Mouse (Mus musculus): Measurements from ENCODE around the gene Zfp280b.
"Not testable (repeated sequence)": the region's sequence is repeated elsewhere in the genome, so short reads cannot be mapped to it uniquely, and the experiment has no call there.

Gene Zfp280b

GRCm38 (mm10) chr10:76030496-76030895, 2.0 kb upstream of the Zfp280b start:
- DNase-seq (ENCODE audit: low spot score) = no peak

DNA sequence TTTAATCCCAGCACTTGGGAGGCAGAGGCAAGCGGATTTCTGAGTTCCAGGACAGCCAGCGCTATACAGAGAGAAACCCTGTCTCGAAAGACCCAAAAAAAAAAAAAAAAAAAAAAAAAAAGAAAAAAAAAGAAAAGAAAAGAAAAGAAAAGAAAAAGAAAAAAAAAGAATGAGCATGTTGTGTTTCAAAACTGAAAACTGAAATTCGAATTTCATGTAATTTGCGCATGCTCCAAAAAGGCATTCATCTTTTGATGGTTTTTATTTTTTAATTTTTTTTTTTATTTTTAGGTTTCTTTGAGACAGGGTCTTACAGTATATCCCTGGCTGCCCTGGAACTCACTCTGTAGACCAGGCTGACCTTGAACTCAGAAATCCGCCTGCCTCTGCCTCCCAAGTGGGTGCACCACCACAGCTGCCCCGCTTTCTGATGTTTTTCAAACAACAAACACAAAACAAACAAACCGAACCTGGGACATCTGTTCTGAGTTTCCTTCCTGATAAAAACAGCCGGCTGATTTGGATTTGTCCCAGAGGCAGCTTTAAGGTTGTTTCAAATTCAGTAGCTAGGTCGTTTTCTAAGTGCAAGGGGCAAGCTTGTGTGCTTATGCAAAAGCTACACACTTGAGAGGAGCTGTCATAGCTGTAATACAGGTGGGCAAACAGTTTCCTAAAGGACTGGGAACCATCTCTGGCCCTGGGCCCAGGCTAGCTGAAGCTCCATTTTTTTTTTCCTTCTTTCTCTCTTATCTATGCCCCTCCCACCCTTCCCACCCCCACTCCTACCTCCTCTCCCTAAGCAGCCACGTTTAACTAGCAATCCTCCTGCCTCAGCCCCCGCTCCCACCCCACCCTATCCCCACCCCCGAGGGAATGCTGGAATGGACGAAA, 694 bp upstream of the Zfp280b start:
- no peak for DNase-seq (ENCODE audit: low spot score)

- no peak for DNase-seq (ENCODE audit: low spot score)
Observed at GRCm38 (mm10) chr10:76033119-76033455, 637 bp downstream of the Zfp280b start.

- no peak for DNase-seq (ENCODE audit: low spot score)
Observed at GRCm38 (mm10) chr10:76034001-76034600, 1.7 kb downstream of the Zfp280b start.

DNA sequence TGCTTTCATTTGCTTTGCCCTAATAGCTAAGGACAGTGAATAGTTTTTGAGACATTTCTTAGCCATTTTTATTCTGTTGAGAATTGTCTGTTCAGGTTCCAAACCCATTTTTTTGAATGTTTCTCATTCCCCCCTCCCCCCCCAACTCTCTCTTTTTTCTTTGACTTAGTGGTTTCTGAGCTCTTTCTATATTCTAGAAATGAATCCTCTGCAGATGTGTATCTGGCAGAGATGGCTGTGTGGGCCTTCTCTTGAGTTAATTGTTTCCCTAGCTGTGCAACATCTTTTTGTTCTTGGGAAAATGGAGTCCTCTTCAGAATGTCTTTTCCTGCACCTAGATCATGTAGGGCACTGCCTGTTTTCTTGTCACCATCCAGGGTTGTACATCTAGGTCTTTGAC, 2.8 kb downstream of the Zfp280b start:
- DNase-seq (ENCODE audit: low spot score) = no peak

- no peak for DNase-seq (ENCODE audit: low spot score)
Observed at GRCm38 (mm10) chr10:76036962-76037361, 4.5 kb downstream of the Zfp280b start.

DNA sequence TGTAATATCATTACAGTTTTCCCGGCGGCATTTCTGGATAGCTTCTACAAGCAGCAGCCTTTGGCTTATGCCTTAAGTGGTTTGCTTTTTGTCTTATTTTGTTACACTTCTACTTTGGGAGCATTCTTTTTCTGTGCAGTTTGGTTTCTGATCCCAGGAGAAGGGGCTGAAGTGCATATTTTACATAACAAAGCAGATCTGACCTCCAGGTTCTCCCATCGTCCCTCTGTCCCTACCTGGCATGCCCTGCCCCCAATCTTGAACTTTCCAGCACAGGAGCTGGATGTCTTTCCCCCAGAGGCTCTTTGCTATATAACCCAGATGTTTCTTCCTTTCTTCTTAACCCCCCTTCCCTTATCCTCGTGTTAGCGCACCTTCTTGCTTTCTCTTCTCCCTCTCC, 12.9 kb downstream of the Zfp280b start:
- DNase-seq (ENCODE audit: low spot score) = no peak

GRCm38 (mm10) chr10:76046754-76047153, 14.3 kb downstream of the Zfp280b start:
- no peak for DNase-seq (ENCODE audit: low spot score)

GRCm38 (mm10) chr10:76047182-76047869, 14.9 kb downstream of the Zfp280b start:
- no peak for DNase-seq (ENCODE audit: low spot score)

GRCm38 (mm10) chr10:76048967-76049366, 16.5 kb downstream of the Zfp280b start:
- DNase-seq (ENCODE audit: low spot score) = no peak

DNA sequence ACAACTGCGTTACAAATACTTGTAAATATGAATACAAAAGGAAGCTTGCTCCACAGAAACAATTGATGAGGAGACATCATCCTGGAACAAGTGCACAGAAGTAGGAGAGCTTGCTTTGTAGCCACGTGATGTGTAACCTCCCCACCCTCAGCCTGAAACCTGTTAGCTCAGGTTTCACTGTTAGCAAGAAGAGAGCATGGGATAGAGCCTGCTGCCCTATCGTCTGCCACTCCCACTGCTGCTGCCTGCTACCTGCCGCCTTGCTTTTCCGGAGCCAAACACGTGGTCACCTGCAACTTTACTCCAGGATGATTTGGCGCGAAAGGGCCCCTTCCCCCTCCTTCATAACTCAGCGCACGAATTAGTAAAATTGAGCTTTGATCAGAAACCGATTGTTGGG, 19.4 kb downstream of the Zfp280b start:
- no peak for DNase-seq (ENCODE audit: low spot score)

- DNase-seq (ENCODE audit: low spot score) = no peak
Observed at GRCm38 (mm10) chr10:76062439-76062838, 30.0 kb downstream of the Zfp280b start.

DNA sequence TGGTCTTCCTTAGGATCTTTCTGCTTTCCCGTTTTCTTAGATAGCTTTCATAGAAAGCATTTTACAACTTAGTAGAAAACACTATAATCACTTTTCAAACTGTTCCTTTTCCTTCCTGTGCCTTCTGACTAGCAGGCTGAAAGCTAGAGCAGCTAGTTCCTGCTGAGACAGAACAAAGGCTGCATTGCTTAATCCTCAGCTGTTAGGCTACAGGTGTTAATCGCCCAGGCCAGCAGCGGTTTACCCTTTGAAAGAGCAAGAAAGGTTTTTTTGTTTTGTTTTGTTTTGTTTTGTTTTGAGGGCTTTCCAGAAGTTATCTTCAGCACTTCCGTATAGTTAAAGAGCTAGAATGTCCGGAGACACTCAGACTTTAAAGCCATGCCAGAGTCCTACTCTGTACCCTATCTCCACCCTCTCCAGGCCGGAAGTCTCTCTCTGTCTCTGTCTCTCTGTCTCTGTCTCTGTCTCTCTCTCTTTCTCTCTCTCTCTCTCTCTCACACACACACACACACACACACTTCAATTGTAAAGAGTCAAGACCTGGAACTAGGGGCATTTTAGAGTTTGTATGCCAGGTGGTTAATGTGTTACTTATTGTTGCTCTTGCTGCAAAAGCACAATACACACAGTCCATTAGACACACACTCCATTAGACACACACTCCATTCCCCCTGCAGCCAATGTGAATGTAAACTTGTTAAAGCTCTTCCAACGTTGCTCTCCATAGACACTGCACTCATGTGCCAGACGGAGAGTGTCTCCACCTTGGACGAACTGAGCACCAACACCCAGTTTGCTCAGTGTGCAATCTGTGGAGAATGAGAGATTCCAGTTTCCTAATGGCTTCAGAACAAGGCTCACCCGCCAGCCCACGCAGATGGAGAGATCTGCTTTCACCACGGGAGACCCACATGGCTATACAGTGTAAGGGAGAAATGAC, 35.5 kb downstream of the Zfp280b start:
- DNase-seq (ENCODE audit: low spot score) = peak; percentile 24

GRCm38 (mm10) chr10:76072080-76072479, 39.6 kb downstream of the Zfp280b start:
- DNase-seq (ENCODE audit: low spot score) = not testable (repeated sequence)

DNA sequence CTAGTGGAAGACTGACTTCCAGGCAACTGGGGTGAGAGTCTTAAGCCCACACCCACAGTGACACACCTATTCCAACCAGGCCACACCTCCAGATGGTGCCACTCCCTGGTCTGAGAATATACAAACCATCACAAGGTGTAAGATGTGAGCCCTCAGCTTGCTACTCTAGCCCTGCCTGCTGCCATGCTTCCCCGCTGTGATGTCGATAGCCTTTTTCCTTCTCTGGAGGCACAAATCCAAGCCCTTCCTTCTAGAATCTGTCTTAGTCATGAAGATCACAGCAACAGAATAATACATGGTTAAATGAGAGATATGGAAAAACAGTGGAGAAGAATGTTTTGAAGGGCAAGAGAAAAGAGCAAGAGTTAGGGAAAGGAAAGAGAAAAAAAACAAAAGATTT, 44.6 kb downstream of the Zfp280b start:
- not testable (repeated sequence) for DNase-seq (ENCODE audit: low spot score)
